17 mouse cellular contexts compared by ENCODE assay signal in genomic region chr2:60840922-60841321, GRCm38 (mm10).
DNase-seq lines count a peak whose midpoint lies in the region; ATAC-seq lines count a peak whose summit lies in the region.
"Had no signal": no experiment of that assay in that cellular context is flagged by ENCODE, and none has a peak within 500 bp of the region (broad histone marks: within the 10 kb centered on the region; RNA-seq: fewer than 3 reads in every experiment).

No protein-coding gene starts in this region.

- peak; percentile 26 to 33 for DNase-seq in cerebellum, postnatal 14 days
- DNase-seq in cerebellum, postnatal 25 days: no peak
- peak; percentile 41 for DNase-seq in kidney, postnatal 10 days
- DNase-seq in kidney, adult 9 months: no peak
- peak; percentile 47 to 54 for DNase-seq in gastrocnemius, adult 8-10 months (ENCODE audit: low spot score in 2 of 2)
- DNase-seq in heart, postnatal 10 days: peak; percentile 49 to 67
- no peak for DNase-seq in right cerebral cortex, postnatal 10 days (ENCODE audit: low spot score in 2 of 2)
- DNase-seq: cerebellum, adult 18-20 months; liver, postnatal 0 days; lung, postnatal 10 days; right cerebral cortex, postnatal 25 days; spleen, adult 18-20 months had no signal

- ATAC-seq in frontal cortex, adult (ENCODE audit: low TSS enrichment): no peak
- ATAC-seq: forebrain, embryonic 14.5 days; hindbrain, postnatal 0 days; intestine, embryonic 16.5 days; liver, postnatal 0 days; midbrain, embryonic 13.5 days had no signal

- intact Hi-C loops in heart, postnatal 10 days (cut with DNase I): loop anchor here (5.0 kb wide), 1 partner anchor 36 kb away; no protein-coding TSS in a partner anchor

Comparison
In these comparisons a context has a peak if more than half of its experiments do, and no peak if none do; other contexts are left out.
1. DNase-seq: peak in cerebellum, postnatal 14 days (2 of 2), kidney, postnatal 10 days (single experiment), gastrocnemius, adult 8-10 months (2 of 2) and heart, postnatal 10 days (2 of 2); none in cerebellum, postnatal 25 days (0 of 2), kidney, adult 9 months (single experiment) and right cerebral cortex, postnatal 10 days (0 of 2).